Mouse (Mus musculus): Measurements from ENCODE around the gene Gbgt1. TPM values are rescaled to one million over a fixed set of nuclear protein-coding genes. Genes with fewer than 3 reads are reported as not detected.

Gene Gbgt1
- polyA plus RNA-seq, 1 experiment from 2014 or later, result 1.2 TPM

- TF ChIP-seq CTCF (IDR thresholded peaks at IDR 0.05; ENCODE audit: low read depth) (no peak), EP300 (optimal IDR thresholded peaks at IDR 0.05) (no peak)
- Histone ChIP-seq H3K36me3 (ENCODE audit: control insufficient read depth, insufficient read depth, low read length) (no peaks in the 10 kb centered on the region), H3K4me2 (replicated peaks; ENCODE audit: low read depth) (no peak overlapping the region), H3K4me1 (replicated peaks; ENCODE audit: control insufficient read depth, insufficient read depth) (peaks cover 24% of the 10 kb centered on the region), H3K9ac (ENCODE audit: low read length) (no peak overlapping the region), H3K9me3 (ENCODE audit: control insufficient read depth, low read length) (no peaks in the 10 kb centered on the region), H3K27me3 (ENCODE audit: control insufficient read depth, insufficient read depth, low read length) (no peaks in the 10 kb centered on the region), H3K27ac (replicated peaks) (peak overlapping the region; percentile 95), H3K4me3 (ENCODE audit: low read depth, low read length) (no peak overlapping the region)
- 9% methylated on average over 5 of the region's 5 CpGs for WGBS
- DNase-seq (ENCODE audit: low spot score) (peak; percentile 95), ATAC-seq (ENCODE audit: low FRiP score, low TSS enrichment) (peak; percentile 83)
Observed at GRCm38 (mm10) chr2:28523643-28524117, 27.0 kb downstream of the Gbgt1 start.

- ATAC-seq (ENCODE audit: low FRiP score, low TSS enrichment) (no peak), DNase-seq (ENCODE audit: low spot score) (no peak)
- H3K27ac ChIP-seq (replicated peaks), result peak overlapping the region; percentile 95
- H3K36me3 ChIP-seq (ENCODE audit: control insufficient read depth, insufficient read depth, low read length), result no peaks in the 10 kb centered on the region
- H3K4me3 ChIP-seq (ENCODE audit: low read depth, low read length), result no peak overlapping the region
- TF ChIP-seq EP300 (optimal IDR thresholded peaks at IDR 0.05) (no peak), CTCF (IDR thresholded peaks at IDR 0.05; ENCODE audit: low read depth) (no peak)
- no peak overlapping the region for H3K4me2 ChIP-seq (replicated peaks; ENCODE audit: low read depth)
- H3K9ac ChIP-seq (ENCODE audit: low read length), result no peak overlapping the region; the same call in 1 of the 2 replicates
- H3K4me1 ChIP-seq (replicated peaks; ENCODE audit: control insufficient read depth, insufficient read depth), result peaks cover 24% of the 10 kb centered on the region
- H3K9me3 ChIP-seq (ENCODE audit: control insufficient read depth, low read length), result no peaks in the 10 kb centered on the region
- H3K27me3 ChIP-seq (ENCODE audit: control insufficient read depth, insufficient read depth, low read length), result no peaks in the 10 kb centered on the region
- 78% methylated on average over 10 of the region's 10 CpGs for WGBS
Observed at GRCm38 (mm10) chr2:28524406-28524805, 27.7 kb downstream of the Gbgt1 start.

GRCm38 (mm10) chr2:28525219-28525942, 28.7 kb downstream of the Gbgt1 start:
- Histone ChIP-seq H3K27ac (replicated peaks) (peak overlapping the region; percentile 95), H3K36me3 (ENCODE audit: control insufficient read depth, insufficient read depth, low read length) (no peaks in the 10 kb centered on the region), H3K4me2 (replicated peaks; ENCODE audit: low read depth) (peak overlapping the region; percentile 18; the same call in 1 of the 2 replicates), H3K9me3 (ENCODE audit: control insufficient read depth, low read length) (no peaks in the 10 kb centered on the region), H3K4me3 (ENCODE audit: low read depth, low read length) (no peak overlapping the region), H3K9ac (ENCODE audit: low read length) (peak overlapping the region; percentile 48), H3K4me1 (replicated peaks; ENCODE audit: control insufficient read depth, insufficient read depth) (peaks cover 28% of the 10 kb centered on the region), H3K27me3 (ENCODE audit: control insufficient read depth, insufficient read depth, low read length) (no peaks in the 10 kb centered on the region)
- 21% methylated on average over 11 of the region's 11 CpGs for WGBS
- DNase-seq (ENCODE audit: low spot score), result peak; percentile 89
- TF ChIP-seq CTCF (IDR thresholded peaks at IDR 0.05; ENCODE audit: low read depth) (no peak), EP300 (optimal IDR thresholded peaks at IDR 0.05) (no peak)
- peak; percentile 88 for ATAC-seq (ENCODE audit: low FRiP score, low TSS enrichment)

GRCm38 (mm10) chr2:28525943-28526876, 29.5 kb downstream of the Gbgt1 start:
- peak overlapping the region; percentile 95 for H3K27ac ChIP-seq (replicated peaks)
- H3K9me3 ChIP-seq (ENCODE audit: control insufficient read depth, low read length), result no peaks in the 10 kb centered on the region
- H3K9ac ChIP-seq (ENCODE audit: low read length), result peak overlapping the region; percentile 43
- 0 out of 2 replicates have a peak overlapping the region, but pooled peaks have one; percentile 18 for H3K4me2 ChIP-seq (replicated peaks; ENCODE audit: low read depth)
- H3K4me1 ChIP-seq (replicated peaks; ENCODE audit: control insufficient read depth, insufficient read depth), result peaks cover 28% of the 10 kb centered on the region
- peak; percentile 60 for DNase-seq (ENCODE audit: low spot score)
- H3K27me3 ChIP-seq (ENCODE audit: control insufficient read depth, insufficient read depth, low read length), result no peaks in the 10 kb centered on the region
- ATAC-seq (ENCODE audit: low FRiP score, low TSS enrichment), result peak; percentile 33
- TF ChIP-seq EP300 (optimal IDR thresholded peaks at IDR 0.05) (no peak), CTCF (IDR thresholded peaks at IDR 0.05; ENCODE audit: low read depth) (peak; percentile 69)
- no peaks in the 10 kb centered on the region for H3K36me3 ChIP-seq (ENCODE audit: control insufficient read depth, insufficient read depth, low read length)
- H3K4me3 ChIP-seq (ENCODE audit: low read depth, low read length), result no peak overlapping the region
- 27% methylated on average over 12 of the region's 12 CpGs for WGBS

GRCm38 (mm10) chr2:28527436-28528353, 31.0 kb downstream of the Gbgt1 start:
- H3K9me3 ChIP-seq (ENCODE audit: control insufficient read depth, low read length), result no peaks in the 10 kb centered on the region
- DNase-seq (ENCODE audit: low spot score) (no peak), ATAC-seq (ENCODE audit: low FRiP score, low TSS enrichment) (no peak)
- WGBS, result 82% methylated on average over 20 of the region's 20 CpGs
- peak overlapping the region; percentile 56 for H3K27ac ChIP-seq (replicated peaks)
- H3K36me3 ChIP-seq (ENCODE audit: control insufficient read depth, insufficient read depth, low read length), result no peaks in the 10 kb centered on the region
- no peak overlapping the region for H3K4me3 ChIP-seq (ENCODE audit: low read depth, low read length)
- H3K9ac ChIP-seq (ENCODE audit: low read length), result no peak overlapping the region
- TF ChIP-seq CTCF (IDR thresholded peaks at IDR 0.05; ENCODE audit: low read depth), result no peak
- TF ChIP-seq EP300 (optimal IDR thresholded peaks at IDR 0.05), result no peak
- no peaks in the 10 kb centered on the region for H3K27me3 ChIP-seq (ENCODE audit: control insufficient read depth, insufficient read depth, low read length)
- no peak overlapping the region for H3K4me2 ChIP-seq (replicated peaks; ENCODE audit: low read depth)
- H3K4me1 ChIP-seq (replicated peaks; ENCODE audit: control insufficient read depth, insufficient read depth), result peaks cover 24% of the 10 kb centered on the region

Measured in stomach, postnatal 0 days (tissue).